ENCODE assay signal across 20 mouse cellular contexts in genomic region chr5:53023901-53024300, GRCm38 (mm10). TPM values are rescaled to one million over a fixed set of nuclear protein-coding genes. Genes with fewer than 3 reads are reported as not detected.
A peak's percentile ranks its signal among the peaks of the same experiment; 100 is the strongest.
DNase-seq lines count a peak whose midpoint lies in the region; ATAC-seq and TF ChIP-seq lines count a peak whose summit lies in the region.
"Had no signal": no experiment of that assay in that cellular context is flagged by ENCODE, and none has a peak within 500 bp of the region (broad histone marks: within the 10 kb centered on the region; RNA-seq: fewer than 3 reads in every experiment).

No protein-coding gene starts in this region.

- H3K27me3 ChIP-seq in kidney, postnatal 0 days (ENCODE audit: insufficient read depth, low read length): no peaks in the 10 kb centered on the region
- H3K27me3 ChIP-seq: embryonic facial prominence, embryonic 12.5 days; lung, embryonic 15.5 days had no signal

- no peaks in the 10 kb centered on the region for H3K9me3 ChIP-seq in kidney, postnatal 0 days (replicated peaks; ENCODE audit: low read length)
- H3K9me3 ChIP-seq: embryonic facial prominence, embryonic 12.5 days; limb, embryonic 10.5 days; lung, embryonic 15.5 days had no signal

- H3K27ac ChIP-seq in kidney, postnatal 0 days: no peak overlapping the region
- H3K27ac ChIP-seq: embryonic facial prominence, embryonic 12.5 days; limb, embryonic 10.5 days; lung, embryonic 15.5 days had no signal

- ATAC-seq in kidney, postnatal 0 days (replicated peaks; ENCODE audit: low FRiP score, low read depth): peak; percentile 61; the same call in 1 of the 2 replicates
- ATAC-seq: activated CD4-positive, CD25-positive, alpha-beta regulatory T cell, adult 4 months; hindbrain, embryonic 16.5 days had no signal

- no peak overlapping the region for H3K4me3 ChIP-seq in kidney, postnatal 0 days (replicated peaks; ENCODE audit: low read depth, low read length)
- H3K4me3 ChIP-seq: embryonic facial prominence, embryonic 12.5 days; limb, embryonic 10.5 days; lung, embryonic 15.5 days had no signal

- no peaks in the 10 kb centered on the region for H3K36me3 ChIP-seq in kidney, postnatal 0 days (ENCODE audit: insufficient read depth, low read length)
- H3K36me3 ChIP-seq: embryonic facial prominence, embryonic 12.5 days; G1E; limb, embryonic 10.5 days; lung, embryonic 15.5 days had no signal

- H3K9ac ChIP-seq in kidney, postnatal 0 days (ENCODE audit: low read depth, low read length): no peak overlapping the region
- H3K9ac ChIP-seq: embryonic facial prominence, embryonic 12.5 days; lung, embryonic 15.5 days had no signal

- TF ChIP-seq CTCF in kidney, postnatal 0 days (IDR thresholded peaks at IDR 0.05; ENCODE audit: low read depth): no peak

- 64% methylated on average over 5 of the region's 5 CpGs for WGBS in kidney, postnatal 0 days

- peak; percentile 57 to 58 for DNase-seq in kidney, adult 8-10 months
- DNase-seq in kidney, adult 18-20 months: no peak
- peak; percentile 32 for DNase-seq in retina, embryonic 14.5 days (ENCODE audit: low spot score)
- DNase-seq in retina, postnatal 1 day: no peak
- DNase-seq in kidney, postnatal 0 days (ENCODE audit: low spot score): no peak
- DNase-seq in adipocyte (ENCODE audit: low spot score): no peak
- DNase-seq in urinary bladder, postnatal 4 days (ENCODE audit: low spot score in 2 of 2): no peak
- DNase-seq in adrenal gland, adult 18-20 months (ENCODE audit: low spot score in 2 of 2): no peak
- DNase-seq: cerebellum, adult 11 months; gastrocnemius, postnatal 25 days had no signal

- H3K4me1 ChIP-seq in kidney, postnatal 0 days (replicated peaks; ENCODE audit: insufficient read depth, low read length): no peaks in the 10 kb centered on the region
- H3K4me1 ChIP-seq: embryonic facial prominence, embryonic 12.5 days; limb, embryonic 10.5 days; lung, embryonic 15.5 days had no signal

- H3K4me2 ChIP-seq in kidney, postnatal 0 days (ENCODE audit: low read length): no peak overlapping the region
- H3K4me2 ChIP-seq: embryonic facial prominence, embryonic 12.5 days; lung, embryonic 15.5 days; midbrain, embryonic 11.5 days had no signal

RNA-seq across cellular contexts. Expression of gene Slc34a2, which starts 14.0 kb away (rescaled TPM):
- 3.9 TPM in 2 replicates for polyA plus RNA-seq in kidney, postnatal 0 days (2015; fragmentation: Nextera tagmentation; extraction: Ambion mirVana)
- total RNA-seq in adrenal gland, adult 18-20 months (2021): not detected
- total RNA-seq: gastrocnemius, postnatal 25 days; layer of hippocampus, adult 18-20 months had no signal
- polyA plus RNA-seq: activated CD4-positive, CD25-positive, alpha-beta regulatory T cell, adult 4 months; G1E; limb, embryonic 10.5 days; midbrain, embryonic 11.5 days; neural tube, embryonic 14.5 days; spleen, adult 2 months had no signal

Comparison
In these comparisons a context has a peak if more than half of its experiments do, and no peak if none do; other contexts are left out.
1. DNase-seq: peak in kidney, adult 8-10 months (2 of 2) and retina, embryonic 14.5 days (single experiment); none in kidney, adult 18-20 months (single experiment), retina, postnatal 1 day (single experiment), kidney, postnatal 0 days (single experiment), adipocyte (single experiment), urinary bladder, postnatal 4 days (0 of 2) and adrenal gland, adult 18-20 months (0 of 2).